Mouse (Mus musculus) heart, embryonic 12.5 days (tissue): Measurements from ENCODE around the gene Pcsk4. TPM values are rescaled to one million over a fixed set of nuclear protein-coding genes. Genes with fewer than 3 reads are reported as not detected.

ENCODE experiments used
- ATAC-seq: fragments of 200-750 bp; cut with Nextera tagmentation; 2 replicates; pipeline ENCODE4 v1.8.0; 2017; ENCODE audit warnings: moderate TSS enrichment, moderate library complexity; ENCODE audit not compliant: insufficient number of reproducible peaks, low FRiP score
- H3K27ac ChIP-seq: fragments of 300-500 bp; sonication (generic); 2 replicates; pipeline ENCODE4 v1.5.1; 2016; ENCODE audit warnings: mild to moderate bottlenecking, moderate library complexity; ENCODE audit not compliant: poor library complexity, severe bottlenecking
- H3K27me3 ChIP-seq: fragments of 300-500 bp; sonication (generic); replicated peaks from 2 replicates; pipeline ENCODE4 v1.6.1; 2016; ENCODE audit warnings: mild to moderate bottlenecking, moderate library complexity
- H3K36me3 ChIP-seq: fragments of 300-500 bp; sonication (generic); 2 replicates; pipeline ENCODE4 v1.6.1; 2016; ENCODE audit warnings: mild to moderate bottlenecking, moderate library complexity
- H3K4me1 ChIP-seq: fragments of 300-500 bp; sonication (generic); replicated peaks from 2 replicates; pipeline ENCODE4 v1.6.1; 2016; ENCODE audit warnings: mild to moderate bottlenecking
- H3K4me2 ChIP-seq: fragments of 300-500 bp; sonication (generic); 2 replicates; pipeline ENCODE4 v1.6.1; 2016; ENCODE audit warnings: mild to moderate bottlenecking, moderate library complexity
- H3K4me3 ChIP-seq: fragments of 300-500 bp; sonication (generic); 2 replicates; pipeline ENCODE4 v1.5.1; 2016; ENCODE audit warnings: mild to moderate bottlenecking
- H3K9ac ChIP-seq: fragments of 300-500 bp; sonication (generic); 2 replicates; pipeline ENCODE4 v1.6.1; 2016; ENCODE audit warnings: mild to moderate bottlenecking, moderate library complexity
- H3K9me3 ChIP-seq: fragments of 300-500 bp; sonication (generic); replicated peaks from 2 replicates; pipeline ENCODE4 v1.6.1; 2016; ENCODE audit warnings: mild to moderate bottlenecking, moderate library complexity
- WGBS: fragments of 180-500 bp; shearing (Covaris S2); methylation state at CpG from one replicate; pipeline ENCODE4 v1.1.7; 2016; 5-methylcytosine and 5-hydroxymethylcytosine counted together
- polyA plus RNA-seq: library from polyadenylated mRNA; unstranded; fragments of >200 nt; fragmentation: Nextera tagmentation; extraction: Ambion mirVana; gene quantifications from 2 replicates; pipeline ENCODE4 v1.2.1, GENCODE M21; 2016

The Pcsk4 gene
- polyA plus RNA-seq, 1 experiment from 2014 or later: 1.0 TPM

DNA sequence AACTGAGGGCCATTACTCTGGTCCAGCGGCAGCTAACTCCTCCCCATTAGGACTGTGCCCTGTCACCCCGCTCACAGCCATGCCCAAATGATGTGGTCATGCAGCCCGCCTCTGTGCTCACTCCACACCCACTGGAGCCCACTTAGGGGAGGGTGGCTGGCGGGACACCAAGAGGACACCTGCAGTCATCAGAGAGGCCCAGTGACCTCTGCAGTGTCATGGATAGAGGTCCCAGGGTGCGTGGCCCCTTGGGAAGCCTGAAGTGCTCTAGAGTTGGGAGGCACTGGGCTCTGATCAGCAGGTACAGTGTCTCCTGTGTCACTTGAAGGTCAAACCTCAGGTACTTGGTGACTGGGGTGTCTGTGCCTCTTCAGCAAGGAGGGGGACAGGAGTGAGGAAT lies 32.5 kb downstream of the Pcsk4 start:
- no peak overlapping the region for H3K4me3 ChIP-seq
- peaks cover 21% of the 10 kb centered on the region for H3K36me3 ChIP-seq
- H3K4me2 ChIP-seq: no peak overlapping the region
- peak overlapping the region; percentile 37; the same call in 1 of the 2 replicates for H3K9ac ChIP-seq
- H3K27ac ChIP-seq: no peak overlapping the region
- no peak for ATAC-seq
- H3K4me1 ChIP-seq: peaks cover 34% of the 10 kb centered on the region
- peaks cover 56% of the 10 kb centered on the region for H3K27me3 ChIP-seq
- H3K9me3 ChIP-seq: no peaks in the 10 kb centered on the region
- WGBS: 84% methylated on average over 5 of the region's 5 CpGs

DNA sequence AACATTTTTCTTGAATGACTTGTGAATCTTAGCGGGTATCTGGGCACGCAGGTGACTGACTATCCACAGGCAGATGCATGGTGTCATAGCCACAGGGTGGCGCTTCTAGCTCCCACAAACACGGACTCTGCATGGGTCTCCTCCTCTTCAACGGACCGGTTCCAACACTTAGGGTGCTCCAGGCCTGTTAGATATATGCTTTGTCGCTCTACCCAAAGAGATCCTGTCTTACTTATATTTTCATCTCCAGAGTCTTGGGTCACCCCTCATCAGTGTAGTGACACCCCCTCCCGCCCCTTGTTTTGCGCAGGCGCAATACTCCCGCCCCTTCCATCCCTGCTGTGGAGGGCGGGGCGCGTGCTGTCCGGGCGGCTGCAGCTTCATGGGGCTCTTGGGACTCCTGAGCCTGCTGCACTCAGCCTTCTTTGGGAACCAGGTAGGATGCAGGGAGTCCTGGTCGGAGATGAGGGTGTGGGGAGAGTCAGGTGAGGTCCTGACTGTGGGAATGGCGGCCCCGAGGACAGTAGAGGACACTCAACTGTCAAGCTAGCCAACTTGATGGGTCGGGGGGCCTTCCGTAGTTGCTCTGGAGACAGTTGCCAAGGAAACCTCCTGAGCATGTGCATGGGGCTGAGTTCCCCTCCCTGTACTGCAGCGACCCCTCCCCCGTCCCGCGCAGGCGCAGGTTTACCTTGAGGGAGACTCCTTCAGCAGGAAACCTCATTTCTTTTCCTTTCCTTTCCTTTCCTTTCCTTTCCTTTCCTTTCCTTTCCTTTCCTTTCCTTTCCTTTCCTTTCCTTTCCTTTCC lies 33.5 kb downstream of the Pcsk4 start, which contains the start of gene Apc2:
Gene Apc2 (plus strand): TSS at position 360 of the 808 bp plus-strand sequence.
- H3K4me1 ChIP-seq: peaks cover 34% of the 10 kb centered on the region
- no peak within 1 kb of the TSS for H3K27ac ChIP-seq

DNA sequence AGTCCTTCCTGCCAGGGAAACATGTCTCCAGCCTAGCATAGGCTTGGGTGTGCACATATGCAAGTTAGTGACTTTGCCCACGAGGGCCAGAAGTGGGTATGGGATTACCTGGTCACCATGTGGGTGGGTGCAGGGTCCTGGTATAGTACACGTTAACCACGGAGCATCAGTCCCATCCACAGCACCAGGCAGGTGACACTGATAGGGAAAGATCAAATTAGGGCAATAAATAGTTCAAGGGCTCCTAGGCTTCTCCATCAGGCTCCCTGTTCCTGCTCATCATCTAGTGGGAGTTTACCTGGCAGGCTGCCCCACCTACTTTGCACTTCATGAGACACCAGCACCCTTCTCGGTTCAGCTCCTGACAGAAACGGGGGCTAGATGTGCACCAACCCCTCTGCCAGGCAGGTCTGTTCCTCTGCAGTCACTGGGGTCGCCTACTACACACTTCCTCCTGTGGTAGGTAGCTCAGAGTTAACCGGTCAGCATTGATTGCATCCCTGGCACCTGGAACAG lies 34.5 kb downstream of the Pcsk4 start:
- no peak overlapping the region for H3K27ac ChIP-seq
- no peak overlapping the region for H3K4me3 ChIP-seq

More for the DNA sequence above, 33.5 kb downstream of the Pcsk4 start, which contains the start of gene Apc2:
- WGBS: 1% methylated on average over 26 of the region's 26 CpGs
- peak; percentile 43; the same call in 1 of the 2 replicates for ATAC-seq
- H3K27me3 ChIP-seq: peaks cover 46% of the 10 kb centered on the region
- H3K36me3 ChIP-seq: peaks cover 21% of the 10 kb centered on the region
- H3K4me3 ChIP-seq: peak within 1 kb of the TSS; percentile 48
- H3K9me3 ChIP-seq: no peaks in the 10 kb centered on the region
- H3K4me2 ChIP-seq: peak within 1 kb of the TSS; percentile 83
- peak within 1 kb of the TSS; percentile 74 for H3K9ac ChIP-seq

DNA sequence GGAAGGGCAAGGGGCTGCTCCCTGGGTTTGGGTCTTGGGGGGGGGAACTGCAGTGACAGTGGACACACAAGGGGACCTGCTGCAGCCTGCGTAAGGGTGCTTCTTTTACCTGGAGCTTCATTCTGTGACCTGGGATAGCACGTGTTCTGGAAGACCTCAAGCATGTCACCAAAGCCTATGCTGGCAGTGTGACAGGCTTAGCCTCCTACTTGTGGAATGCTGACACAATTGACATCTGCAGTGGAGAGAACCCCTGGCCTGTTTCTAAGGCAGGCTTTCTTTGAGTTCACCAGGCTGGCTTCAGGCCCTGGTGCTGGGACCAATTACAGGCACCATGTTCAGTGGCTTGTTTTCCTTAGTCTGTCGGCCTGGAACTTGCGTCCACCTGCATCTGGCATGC lies 35.0 kb downstream of the Pcsk4 start:
- 67% methylated on average over 4 of the region's 4 CpGs for WGBS
- H3K4me2 ChIP-seq: peak overlapping the region; percentile 6; the same call in 1 of the 2 replicates
- peaks cover 21% of the 10 kb centered on the region for H3K36me3 ChIP-seq
- no peak for ATAC-seq
- H3K27ac ChIP-seq: no peak overlapping the region
- H3K9me3 ChIP-seq: no peaks in the 10 kb centered on the region
- peak overlapping the region; percentile 80; the same call in 1 of the 2 replicates for H3K4me3 ChIP-seq
- H3K27me3 ChIP-seq: peaks cover 30% of the 10 kb centered on the region
- H3K4me1 ChIP-seq: peaks cover 34% of the 10 kb centered on the region
- peak overlapping the region; percentile 92; the same call in 1 of the 2 replicates for H3K9ac ChIP-seq

More for the DNA sequence above, 34.5 kb downstream of the Pcsk4 start:
- Histone ChIP-seq H3K9me3 (no peaks in the 10 kb centered on the region), H3K9ac (0 out of 2 replicates have a peak overlapping the region, but pooled peaks have one; percentile 92), H3K36me3 (peaks cover 21% of the 10 kb centered on the region), H3K4me1 (peaks cover 34% of the 10 kb centered on the region), H3K4me2 (peak overlapping the region; percentile 83; the same call in 1 of the 2 replicates), H3K27me3 (peaks cover 36% of the 10 kb centered on the region)
- 39% methylated on average over 7 of the region's 7 CpGs for WGBS
- ATAC-seq: no peak

DNA sequence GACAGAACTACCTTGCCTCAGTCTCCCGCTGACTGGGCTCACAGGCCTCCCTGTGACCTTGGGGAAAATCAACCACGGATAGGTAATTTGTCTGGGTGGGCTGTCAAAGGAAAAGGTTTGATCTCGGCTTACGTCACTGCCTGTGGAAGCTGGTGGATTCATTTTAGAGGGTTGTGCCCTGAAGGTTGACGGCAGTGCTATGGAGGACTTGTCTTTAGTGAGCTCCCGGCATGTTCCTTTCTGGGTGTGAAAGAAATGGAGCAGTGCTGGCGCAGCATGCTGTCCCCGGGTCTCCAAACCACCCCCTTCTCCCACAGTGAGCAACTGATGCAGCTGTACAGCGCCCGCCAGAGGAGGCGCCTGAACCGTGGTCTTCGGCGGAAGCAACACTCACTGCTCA lies 36.0 kb downstream of the Pcsk4 start:
- Histone ChIP-seq H3K4me2 (peak overlapping the region; percentile 99), H3K9ac (peak overlapping the region; percentile 92), H3K27ac (peak overlapping the region; percentile 82), H3K27me3 (peaks cover 21% of the 10 kb centered on the region), H3K9me3 (no peaks in the 10 kb centered on the region), H3K4me1 (peaks cover 34% of the 10 kb centered on the region), H3K36me3 (peaks cover 30% of the 10 kb centered on the region), H3K4me3 (peak overlapping the region; percentile 80)
- 33% methylated on average over 14 of the region's 14 CpGs for WGBS
- ATAC-seq: no peak

DNA sequence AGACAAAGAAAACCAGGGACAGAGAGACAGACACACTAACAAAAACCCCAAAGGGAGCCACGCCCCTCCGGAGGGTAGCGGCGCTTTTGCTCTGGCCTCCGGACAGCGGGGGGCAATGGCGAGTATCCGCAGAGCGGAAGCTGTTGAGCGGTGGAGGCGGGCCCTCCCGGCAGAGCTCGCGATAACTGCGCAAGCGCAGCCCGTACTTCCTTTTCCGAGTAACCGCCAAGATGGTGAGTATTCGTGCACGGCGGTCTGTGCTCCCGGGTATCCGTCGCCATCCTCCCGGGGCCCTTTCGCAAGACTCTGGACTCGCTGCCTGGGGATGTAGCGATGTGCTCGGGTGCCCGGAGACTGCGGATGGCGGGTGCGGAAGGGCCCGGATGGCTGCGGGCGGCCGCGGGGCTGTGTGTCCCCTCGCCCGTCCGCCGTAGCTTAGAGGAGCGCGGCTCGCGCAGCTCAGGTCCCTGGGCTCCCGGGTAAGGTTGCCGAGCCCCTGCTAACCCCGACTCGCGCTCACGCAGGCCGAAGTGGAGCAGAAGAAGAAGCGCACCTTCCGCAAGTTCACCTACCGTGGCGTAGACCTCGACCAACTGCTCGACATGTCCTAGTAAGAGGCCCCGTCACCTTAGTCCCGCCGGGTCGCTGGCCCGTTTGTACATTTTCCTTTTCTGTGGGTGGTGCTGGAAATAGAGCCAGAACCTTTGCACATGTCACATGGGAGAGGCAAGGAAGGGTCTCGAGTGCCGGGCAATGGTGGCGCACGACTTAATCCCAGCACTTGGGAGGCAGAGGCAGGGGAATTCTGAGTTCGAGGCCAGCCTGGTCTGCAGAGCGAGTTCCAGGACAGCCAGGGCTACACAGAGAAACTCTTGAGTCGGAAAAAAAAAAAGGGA lies 36.8 kb downstream of the Pcsk4 start, which contains the start of gene Rps15:
Gene Rps15 (plus strand): TSS at position 203 of the 896 bp plus-strand sequence.
- Histone ChIP-seq H3K4me3 (peak within 1 kb of the TSS; percentile 80), H3K4me1 (peaks cover 34% of the 10 kb centered on the region), H3K36me3 (peaks cover 36% of the 10 kb centered on the region), H3K27ac (peak within 1 kb of the TSS; percentile 82), H3K9me3 (no peaks in the 10 kb centered on the region), H3K9ac (peak within 1 kb of the TSS; percentile 92), H3K4me2 (peak within 1 kb of the TSS; percentile 99), H3K27me3 (peaks cover 12% of the 10 kb centered on the region)
- ATAC-seq: peak; percentile 92
- under 1% methylated on average over 65 of the region's 72 CpGs for WGBS

DNA sequence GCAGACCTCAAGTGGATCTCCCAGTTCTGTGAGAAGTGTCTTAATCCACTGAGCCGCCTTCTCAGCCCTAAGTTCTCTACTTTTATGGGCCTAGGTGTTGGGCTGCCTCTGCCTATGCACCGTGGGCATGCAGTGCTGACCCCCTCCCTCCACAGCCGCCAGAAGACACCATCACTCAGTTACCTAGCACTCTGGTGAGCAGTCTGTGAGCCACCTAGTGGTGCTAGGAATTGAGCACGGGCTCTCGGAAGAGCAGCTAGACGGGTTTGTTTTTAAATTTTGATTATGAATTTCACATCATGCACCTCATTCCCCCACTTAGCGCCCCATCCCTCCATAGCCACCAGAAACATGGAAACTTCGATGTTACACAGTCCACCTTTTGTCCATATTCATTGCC lies 40.6 kb downstream of the Pcsk4 start:
- no peaks in the 10 kb centered on the region for H3K27me3 ChIP-seq
- H3K4me2 ChIP-seq: no peak overlapping the region
- no peak overlapping the region for H3K4me3 ChIP-seq
- no peak overlapping the region for H3K9ac ChIP-seq
- peaks cover 59% of the 10 kb centered on the region for H3K36me3 ChIP-seq
- ATAC-seq: no peak
- no peaks in the 10 kb centered on the region for H3K9me3 ChIP-seq
- no peak overlapping the region for H3K27ac ChIP-seq
- WGBS: 71% methylated on average over 8 of the region's 8 CpGs
- peaks cover 6% of the 10 kb centered on the region for H3K4me1 ChIP-seq

DNA sequence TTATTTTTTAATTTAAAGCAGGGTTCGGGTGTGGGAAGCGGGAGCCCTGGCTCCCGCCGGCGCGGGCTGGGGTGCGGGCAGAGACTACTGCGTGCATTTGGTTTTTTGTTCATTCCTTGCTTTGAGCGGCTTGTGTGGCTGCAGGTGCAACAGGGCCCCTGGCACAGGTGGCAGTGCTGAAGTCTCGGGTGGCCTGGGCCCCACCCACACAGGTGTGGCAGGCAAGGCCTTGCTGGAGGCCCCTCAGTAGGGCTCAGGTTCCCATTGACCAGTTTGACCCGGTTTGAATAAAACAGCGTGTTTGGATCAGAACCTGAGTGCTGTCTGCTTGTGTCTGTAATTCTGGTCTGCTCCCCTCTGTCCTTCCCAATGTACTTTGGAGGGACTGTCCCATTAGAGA lies 41.2 kb downstream of the Pcsk4 start:
- H3K36me3 ChIP-seq: peaks cover 59% of the 10 kb centered on the region
- 94% methylated on average over 12 of the region's 12 CpGs for WGBS
- H3K9ac ChIP-seq: no peak overlapping the region

DNA sequence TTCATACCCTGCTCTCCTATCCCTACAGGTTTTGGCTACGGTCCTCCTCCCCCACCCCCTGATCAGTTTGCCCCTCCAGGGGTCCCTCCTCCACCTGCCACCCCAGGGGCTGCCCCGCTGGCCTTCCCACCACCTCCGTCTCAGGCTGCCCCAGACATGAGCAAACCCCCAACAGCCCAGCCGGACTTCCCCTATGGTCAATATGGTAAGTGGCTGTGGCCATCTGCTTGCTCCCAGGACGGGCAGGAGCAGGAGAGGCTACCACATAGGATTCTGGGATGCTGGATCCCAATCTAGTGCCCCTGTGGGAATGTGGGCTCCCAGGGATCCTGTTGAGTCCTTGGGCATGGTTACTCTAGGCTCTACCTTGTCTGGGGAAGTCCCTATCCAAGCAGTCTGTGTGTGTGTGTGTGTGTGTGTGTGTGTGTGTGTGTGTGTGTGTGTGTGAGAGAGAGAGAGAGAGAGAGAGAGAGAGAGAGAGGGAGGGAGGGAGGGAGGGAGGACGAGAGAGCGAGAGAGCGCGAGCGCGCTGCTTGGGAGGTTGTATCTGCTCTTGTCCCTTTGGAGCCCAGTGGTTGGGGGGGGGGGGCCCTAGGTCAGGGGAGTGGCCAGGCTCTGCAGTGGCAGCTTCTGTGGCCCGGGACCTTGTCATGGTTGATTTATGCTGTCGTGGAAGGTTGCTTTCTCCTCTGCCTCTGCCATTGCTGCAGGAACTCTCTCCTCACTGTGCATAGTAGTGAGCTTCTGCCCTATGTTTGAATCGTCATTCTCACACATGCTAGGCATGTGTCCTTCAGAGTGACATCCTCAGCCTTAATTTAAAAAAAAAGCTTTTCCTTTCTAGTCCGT lies 43.9 kb downstream of the Pcsk4 start:
- Histone ChIP-seq H3K4me3 (no peak overlapping the region), H3K36me3 (peaks cover 84% of the 10 kb centered on the region), H3K27ac (no peak overlapping the region), H3K4me1 (peaks cover 21% of the 10 kb centered on the region), H3K9me3 (no peaks in the 10 kb centered on the region), H3K27me3 (no peaks in the 10 kb centered on the region), H3K9ac (no peak overlapping the region; the same call in 1 of the 2 replicates), H3K4me2 (no peak overlapping the region)
- ATAC-seq: no peak
- WGBS: 88% methylated on average over 15 of the region's 15 CpGs

More for the DNA sequence above, 41.2 kb downstream of the Pcsk4 start:
- no peak overlapping the region for H3K4me3 ChIP-seq
- no peak overlapping the region for H3K4me2 ChIP-seq
- H3K4me1 ChIP-seq: peaks cover under 1% of the 10 kb centered on the region
- H3K27ac ChIP-seq: no peak overlapping the region
- no peaks in the 10 kb centered on the region for H3K27me3 ChIP-seq
- H3K9me3 ChIP-seq: no peaks in the 10 kb centered on the region
- no peak for ATAC-seq
